Mouse (Mus musculus) gastrocnemius, postnatal 4 days (tissue): Measurements from ENCODE around the gene 1810049J17Rik. TPM values are rescaled to one million over a fixed set of nuclear protein-coding genes. Genes with fewer than 3 reads are reported as not detected.

ENCODE experiments used
- DNase-seq, 2 experiments: peaks; one replicate each; pipeline ENCODE4 v3.0.0; 2021 to 2022; ENCODE audit warnings: low spot score in 2 of 2, mixed read lengths in 2 of 2
- total RNA-seq, 2 experiments: library from RNA; stranded (reverse); gene quantifications; 2 replicates each; pipeline ENCODE4 v1.2.3; 2021

Gene 1810049J17Rik
- total RNA-seq, 2 experiments from 2014 or later, result 1.4 TPM; not detected in 1

- no peak for DNase-seq
These were observed 28.1 kb upstream of the 1810049J17Rik start for GRCm38 (mm10) chr15:12349840-12350239.

- DNase-seq, result no peak
These were observed 27.3 kb upstream of the 1810049J17Rik start for GRCm38 (mm10) chr15:12348950-12349349.

- no peak for DNase-seq
These were observed 25.2 kb upstream of the 1810049J17Rik start for GRCm38 (mm10) chr15:12346916-12347315.

- no peak for DNase-seq
These were observed 19.7 kb upstream of the 1810049J17Rik start for GRCm38 (mm10) chr15:12341401-12341758.

- DNase-seq, result no peak
These were observed 19.1 kb upstream of the 1810049J17Rik start for GRCm38 (mm10) chr15:12340536-12341400.

GRCm38 (mm10) chr15:12337779-12338137 lies 16.1 kb upstream of the 1810049J17Rik start:
- no peak for DNase-seq

GRCm38 (mm10) chr15:12337030-12337778 lies 15.5 kb upstream of the 1810049J17Rik start:
- no peak for DNase-seq

- DNase-seq, result no peak
These were observed 12.7 kb upstream of the 1810049J17Rik start for GRCm38 (mm10) chr15:12334381-12334780.

GRCm38 (mm10) chr15:12331300-12331699 lies 9.6 kb upstream of the 1810049J17Rik start:
- DNase-seq, result no peak

GRCm38 (mm10) chr15:12330892-12331291 lies 9.2 kb upstream of the 1810049J17Rik start:
- DNase-seq, result no peak

GRCm38 (mm10) chr15:12330389-12330788 lies 8.7 kb upstream of the 1810049J17Rik start:
- no peak for DNase-seq

GRCm38 (mm10) chr15:12324326-12324725 lies 2.6 kb upstream of the 1810049J17Rik start:
- no peak for DNase-seq

GRCm38 (mm10) chr15:12322676-12323402 lies 1.1 kb upstream of the 1810049J17Rik start:
- DNase-seq, result no peak

- peak; percentile 97 for DNase-seq
These were observed 460 bp downstream of the 1810049J17Rik start, which contains the start of gene Golph3 for GRCm38 (mm10) chr15:12321091-12321787. Gene Golph3, plus strand, starts transcription at chr15:12321450.

GRCm38 (mm10) chr15:12320441-12321090 lies 1.1 kb downstream of the 1810049J17Rik start:
- DNase-seq, result no peak

GRCm38 (mm10) chr15:12319889-12320288 lies 1.8 kb downstream of the 1810049J17Rik start:
- no peak for DNase-seq

GRCm38 (mm10) chr15:12318451-12318850 lies 3.2 kb downstream of the 1810049J17Rik start:
- DNase-seq, result no peak

GRCm38 (mm10) chr15:12317290-12317689 lies 4.4 kb downstream of the 1810049J17Rik start:
- DNase-seq, result no peak

GRCm38 (mm10) chr15:12315996-12316395 lies 5.7 kb downstream of the 1810049J17Rik start:
- DNase-seq, result no peak

- no peak for DNase-seq
These were observed 7.1 kb downstream of the 1810049J17Rik start for GRCm38 (mm10) chr15:12314584-12314983.
